Mouse (Mus musculus): ENCODE measurements around the gene Dclk1.

DNA sequence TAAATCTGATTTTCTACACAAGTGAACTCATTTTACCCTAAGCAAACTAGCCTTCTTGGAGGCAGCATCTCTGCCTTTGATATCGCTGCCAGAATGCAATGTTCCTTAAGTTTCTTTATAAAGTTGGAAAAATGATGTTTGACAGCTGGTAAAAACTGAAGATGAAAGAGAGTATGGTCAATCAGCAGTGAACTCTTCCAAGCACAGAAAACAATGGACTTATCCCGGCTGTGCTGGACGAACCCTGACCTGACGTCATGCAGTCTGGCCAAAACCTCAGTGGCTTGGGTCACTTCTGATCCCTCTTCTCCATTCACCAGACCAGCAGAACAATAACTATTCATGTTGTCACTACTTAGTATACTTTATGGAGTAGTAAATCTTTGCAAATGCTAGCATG is 46.6 kb downstream of the Dclk1 start:
- no peak for TF ChIP-seq CTCF (IDR thresholded peaks at IDR 0.05; ENCODE audit: control insufficient read depth, insufficient read depth, insufficient read length)
- TF ChIP-seq MAX (IDR thresholded peaks at IDR 0.05) = no peak
- TF ChIP-seq MYOD1 (IDR thresholded peaks at IDR 0.05; ENCODE audit: control insufficient read depth, insufficient read length, low read depth) = no peak
- no peak for TF ChIP-seq USF1 (IDR thresholded peaks at IDR 0.05; ENCODE audit: low read depth)
